ENCODE assay signal across 8 mouse cellular contexts in the genomic region with DNA sequence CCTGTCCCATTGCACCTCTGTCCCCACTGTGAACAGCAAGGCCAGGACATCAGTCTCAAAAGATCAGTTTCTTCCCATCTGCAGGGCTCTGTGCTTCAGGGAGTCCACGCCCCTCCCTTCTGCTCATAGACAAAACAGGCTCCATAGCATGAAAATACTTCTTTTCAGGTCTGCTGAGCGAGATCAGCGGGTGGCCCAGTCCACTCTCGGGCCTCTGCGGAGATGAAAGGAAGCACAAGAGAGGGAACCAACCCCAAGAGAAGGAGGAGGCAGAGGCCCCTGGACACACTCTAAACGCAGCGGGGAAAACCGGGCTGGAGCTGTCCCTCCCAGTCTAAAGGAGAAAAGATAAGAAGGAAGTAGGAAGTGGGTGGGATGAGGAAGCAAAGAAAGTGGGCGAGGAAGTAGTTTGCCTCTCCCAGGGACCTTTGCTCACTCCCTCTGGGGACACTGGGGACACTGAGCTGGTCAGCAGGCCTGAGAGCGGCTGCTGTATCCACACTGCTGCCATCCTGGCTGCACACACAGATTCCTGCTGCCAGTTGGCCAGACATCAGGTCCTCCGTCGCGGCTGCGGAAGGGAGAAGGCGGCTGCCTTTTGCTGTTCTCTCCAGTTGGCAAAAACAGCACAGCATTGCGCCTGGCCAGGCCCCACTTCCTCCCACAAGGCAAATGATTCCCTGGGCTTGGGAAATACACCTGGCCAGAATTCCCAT.
A peak's percentile ranks its signal among the peaks of the same experiment; 100 is the strongest.
DNase-seq lines count a peak whose midpoint lies in the region; ATAC-seq lines count a peak whose summit lies in the region.

No protein-coding gene starts in this region.

- H3K27me3 ChIP-seq in heart, embryonic 10.5 days (ENCODE audit: insufficient read depth, poor library complexity, severe bottlenecking), result peaks cover 73% of the 10 kb centered on the region
- H3K27me3 ChIP-seq in limb, embryonic 10.5 days (ENCODE audit: low read depth, poor library complexity, severe bottlenecking), result peaks cover 91% of the 10 kb centered on the region
- no peaks in the 10 kb centered on the region; the same call in 1 of the 2 replicates for H3K27me3 ChIP-seq in midbrain, embryonic 11.5 days (ENCODE audit: control insufficient read depth, insufficient read depth, low read length)
- 0 out of 2 replicates have a peak, but pooled peaks cover 4% of the 10 kb centered on the region for H3K27me3 ChIP-seq in stomach, embryonic 16.5 days (ENCODE audit: control insufficient read depth, insufficient read depth, low read length)

- H3K4me3 ChIP-seq in heart, embryonic 10.5 days, result peak overlapping the region; percentile 30
- peak overlapping the region; percentile 33 for H3K4me3 ChIP-seq in limb, embryonic 10.5 days
- H3K4me3 ChIP-seq in midbrain, embryonic 11.5 days (ENCODE audit: low read depth, low read length), result peak overlapping the region; percentile 2; the same call in 1 of the 2 replicates
- peak overlapping the region; percentile 21 for H3K4me3 ChIP-seq in stomach, embryonic 16.5 days (replicated peaks; ENCODE audit: low read length)

- peak overlapping the region; percentile 30 for H3K4me2 ChIP-seq in midbrain, embryonic 11.5 days
- H3K4me2 ChIP-seq in stomach, embryonic 16.5 days (ENCODE audit: low read depth, low read length), result peak overlapping the region; percentile 43

- H3K36me3 ChIP-seq in heart, embryonic 10.5 days, result no peaks in the 10 kb centered on the region
- H3K36me3 ChIP-seq in limb, embryonic 10.5 days, result no peaks in the 10 kb centered on the region
- H3K36me3 ChIP-seq in midbrain, embryonic 11.5 days (ENCODE audit: control insufficient read depth, insufficient read depth, low read length), result no peaks in the 10 kb centered on the region
- H3K36me3 ChIP-seq in stomach, embryonic 16.5 days (ENCODE audit: control insufficient read depth, insufficient read depth, low read length), result no peaks in the 10 kb centered on the region

- peak overlapping the region; percentile 42; the same call in 1 of the 2 replicates for H3K9ac ChIP-seq in midbrain, embryonic 11.5 days (ENCODE audit: low read length)
- peak overlapping the region; percentile 58 for H3K9ac ChIP-seq in stomach, embryonic 16.5 days (ENCODE audit: low read length)

- ATAC-seq in midbrain, embryonic 11.5 days (ENCODE audit: low FRiP score), result peak; percentile 77
- ATAC-seq in stomach, embryonic 16.5 days (ENCODE audit: insufficient read depth, low FRiP score), result peak; percentile 57; the same call in 1 of the 2 replicates
- ATAC-seq in megakaryocyte-erythroid progenitor cell, adult 5-6 weeks (replicated peaks; ENCODE audit: low FRiP score, low TSS enrichment, poor library complexity, severe bottlenecking), result no peak

- H3K4me1 ChIP-seq in heart, embryonic 10.5 days, result peaks cover 36% of the 10 kb centered on the region
- H3K4me1 ChIP-seq in limb, embryonic 10.5 days, result peaks cover 50% of the 10 kb centered on the region
- H3K4me1 ChIP-seq in midbrain, embryonic 11.5 days (ENCODE audit: control insufficient read depth, insufficient read depth, low read length), result peaks cover 21% of the 10 kb centered on the region
- peaks cover 31% of the 10 kb centered on the region for H3K4me1 ChIP-seq in stomach, embryonic 16.5 days (ENCODE audit: control insufficient read depth, insufficient read depth, low read length)

- H3K9me3 ChIP-seq in heart, embryonic 10.5 days, result no peaks in the 10 kb centered on the region
- H3K9me3 ChIP-seq in limb, embryonic 10.5 days (replicated peaks), result no peaks in the 10 kb centered on the region
- no peaks in the 10 kb centered on the region for H3K9me3 ChIP-seq in midbrain, embryonic 11.5 days (ENCODE audit: control insufficient read depth, low read length)
- H3K9me3 ChIP-seq in stomach, embryonic 16.5 days (replicated peaks; ENCODE audit: control insufficient read depth, low read length), result no peaks in the 10 kb centered on the region

- 4% methylated on average over 16 of the region's 16 CpGs for WGBS in heart, embryonic 10.5 days
- WGBS in limb, embryonic 10.5 days, result 6% methylated on average over 16 of the region's 16 CpGs
- WGBS in midbrain, embryonic 11.5 days, result 2% methylated on average over 16 of the region's 16 CpGs
- 14% methylated on average over 16 of the region's 16 CpGs for WGBS in stomach, embryonic 16.5 days

- DNase-seq in adrenal gland, postnatal 36 days, result peak; percentile 59 to 82
- peak; percentile 95 for DNase-seq in fibroblast of lung, adult 2 months (ENCODE audit: low read depth)
- DNase-seq in heart, embryonic 10.5 days (ENCODE audit: low spot score), result no peak
- DNase-seq in kidney, adult 9 months, result peak; percentile 42
- peak; percentile 65 for DNase-seq in limb, embryonic 10.5 days (ENCODE audit: low spot score)
- DNase-seq in midbrain, embryonic 11.5 days (ENCODE audit: low spot score, missing footprints), result peak; percentile 96

- H3K27ac ChIP-seq in heart, embryonic 10.5 days, result peak overlapping the region; percentile 79
- peak overlapping the region; percentile 56; the same call in 1 of the 2 replicates for H3K27ac ChIP-seq in limb, embryonic 10.5 days
- H3K27ac ChIP-seq in midbrain, embryonic 11.5 days (ENCODE audit: low read depth, low read length), result peak overlapping the region; percentile 62
- H3K27ac ChIP-seq in stomach, embryonic 16.5 days (ENCODE audit: low read length), result peak overlapping the region; percentile 57
